Mouse (Mus musculus) cerebral cortex, adult 2 months (tissue): ENCODE data around the gene Chmp2a.

Experiments
- WGBS: fragments of 180-500 bp; shearing (Covaris S2); methylation state at CpG from one replicate; pipeline ENCODE4 v1.1.7; 2018; 5-methylcytosine and 5-hydroxymethylcytosine counted together

The Chmp2a gene

GRCm38 (mm10) chr7:13035211-13035855 is 726 bp upstream of the Chmp2a start:
- WGBS: 76% methylated on average over 17 of the region's 17 CpGs

- WGBS: 31% methylated on average over 13 of the region's 13 CpGs
These were observed 1.0 kb downstream of the Chmp2a start for GRCm38 (mm10) chr7:13033451-13034147.

- 84% methylated on average over 7 of the region's 7 CpGs for WGBS
These were observed 2.1 kb downstream of the Chmp2a start for GRCm38 (mm10) chr7:13032541-13032940.

- 83% methylated on average over 2 of the region's 2 CpGs for WGBS
These were observed 2.6 kb downstream of the Chmp2a start for GRCm38 (mm10) chr7:13031983-13032382.

- WGBS: 58% methylated on average over 5 of the region's 5 CpGs
These were observed 3.5 kb downstream of the Chmp2a start for GRCm38 (mm10) chr7:13031069-13031468.

GRCm38 (mm10) chr7:13028986-13029385 is 5.6 kb downstream of the Chmp2a start:
- 78% methylated on average over 4 of the region's 4 CpGs for WGBS

- WGBS: 25% methylated on average over 4 of the region's 4 CpGs
These were observed 9.0 kb downstream of the Chmp2a start for GRCm38 (mm10) chr7:13025511-13026112.

GRCm38 (mm10) chr7:13024805-13025204 is 9.8 kb downstream of the Chmp2a start:
- under 1% methylated on average over 42 of the region's 44 CpGs for WGBS

- under 1% methylated on average over 92 of the region's 95 CpGs for WGBS
These were observed 10.5 kb downstream of the Chmp2a start for GRCm38 (mm10) chr7:13023928-13024731.

GRCm38 (mm10) chr7:13022773-13023535 is 11.7 kb downstream of the Chmp2a start:
- 6% methylated on average over 31 of the region's 31 CpGs for WGBS

GRCm38 (mm10) chr7:13015217-13015616 is 19.4 kb downstream of the Chmp2a start:
- WGBS: 86% methylated on average over 1 of the region's 1 CpGs

- 54% methylated on average over 6 of the region's 6 CpGs for WGBS
These were observed 20.2 kb downstream of the Chmp2a start for GRCm38 (mm10) chr7:13014275-13014839.

GRCm38 (mm10) chr7:13013671-13014070 is 20.9 kb downstream of the Chmp2a start:
- WGBS: 76% methylated on average over 4 of the region's 4 CpGs

GRCm38 (mm10) chr7:13010005-13010908 is 24.4 kb downstream of the Chmp2a start, which contains the start of gene Zbtb45:
TSS of gene Zbtb45 (minus strand) at chr7:13010034.
- WGBS: 8% methylated on average over 26 of the region's 26 CpGs

- under 1% methylated on average over 42 of the region's 42 CpGs for WGBS
These were observed 25.2 kb downstream of the Chmp2a start for GRCm38 (mm10) chr7:13009143-13010004.

- WGBS: 61% methylated on average over 57 of the region's 57 CpGs
These were observed 27.1 kb downstream of the Chmp2a start for GRCm38 (mm10) chr7:13007341-13008092.

- WGBS: 73% methylated on average over 10 of the region's 10 CpGs
These were observed 28.1 kb downstream of the Chmp2a start for GRCm38 (mm10) chr7:13006531-13006930.

GRCm38 (mm10) chr7:13006011-13006410 is 28.6 kb downstream of the Chmp2a start:
- 70% methylated on average over 17 of the region's 17 CpGs for WGBS
